Comparison of ENCODE assay signal across 10 mouse cellular contexts in the genomic region with DNA sequence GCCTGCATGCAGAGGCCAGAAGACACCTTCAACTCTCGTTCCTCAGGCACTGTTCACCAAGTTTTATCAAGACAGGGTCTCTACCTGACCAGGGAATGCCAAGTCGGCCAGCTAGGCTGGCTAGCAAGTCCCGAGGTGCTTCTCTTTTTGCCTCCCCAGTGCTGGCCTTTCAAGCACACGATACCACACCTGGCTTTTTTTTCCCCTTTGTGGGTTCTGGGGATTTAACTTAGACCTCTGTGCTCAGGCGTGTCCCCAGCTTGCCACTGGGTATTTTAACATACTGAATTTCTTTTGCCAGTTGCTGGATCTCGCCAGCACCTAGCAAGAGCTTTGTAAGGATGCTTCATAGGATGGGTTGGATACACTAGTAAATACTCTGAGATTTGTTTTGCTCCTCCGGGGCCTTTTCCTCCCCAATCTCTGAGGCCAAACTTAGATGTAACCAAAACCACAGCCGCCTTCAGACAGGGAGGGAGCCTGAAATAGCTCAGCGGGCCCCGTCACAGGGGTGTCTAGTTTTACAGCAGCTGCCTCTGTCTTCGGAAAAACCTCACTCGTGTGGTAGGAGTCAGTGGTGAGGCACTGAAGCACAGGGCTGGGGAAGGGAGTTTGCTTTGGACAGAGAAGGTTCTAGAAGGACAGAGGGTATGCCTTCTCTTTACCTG. TPM values are rescaled to one million over a fixed set of nuclear protein-coding genes. Genes with fewer than 3 reads are reported as not detected.
DNase-seq lines count a peak whose midpoint lies in the region; ATAC-seq and TF ChIP-seq lines count a peak whose summit lies in the region.
"Had no signal": no experiment of that assay in that cellular context is flagged by ENCODE, and none has a peak within 500 bp of the region (broad histone marks: within the 10 kb centered on the region; RNA-seq: fewer than 3 reads in every experiment).

No protein-coding gene starts in this region.

- peak overlapping the region; percentile 38; the same call in 1 of the 2 replicates for H3K27ac ChIP-seq in left cerebral cortex, adult 2 months
- H3K27ac ChIP-seq in limb, embryonic 14.5 days (replicated peaks; ENCODE audit: low read depth, low read length) = 0 out of 2 replicates have a peak overlapping the region, but pooled peaks have one; percentile 13
- H3K27ac ChIP-seq: kidney, postnatal 0 days; liver, embryonic 14.5 days had no signal

- H3K4me3 ChIP-seq in left cerebral cortex, adult 2 months = no peak overlapping the region
- no peak overlapping the region for H3K4me3 ChIP-seq in limb, embryonic 14.5 days (replicated peaks; ENCODE audit: low read length)

- intact Hi-C loops in left cerebral cortex, adult 2 months (cut with DNase I) = no loop called here
- intact Hi-C loops in left cerebral cortex, postnatal 10 days (cut with DNase I) = no loop called here

- no peak overlapping the region for H3K9ac ChIP-seq in limb, embryonic 14.5 days (ENCODE audit: low read depth, low read length, severe bottlenecking)
- H3K9ac ChIP-seq: liver, embryonic 14.5 days had no signal

- no peak for TF ChIP-seq POLR2A in limb, embryonic 14.5 days (IDR thresholded peaks at IDR 0.05; ENCODE audit: borderline replicate concordance, extremely low read depth, insufficient read depth, insufficient read length)

- 59% methylated on average over 12 of the region's 12 CpGs for WGBS in limb, embryonic 14.5 days

- ATAC-seq in limb, embryonic 14.5 days (ENCODE audit: low FRiP score, low read depth) = peak; percentile 60

- no peaks in the 10 kb centered on the region for H3K9me3 ChIP-seq in limb, embryonic 14.5 days (ENCODE audit: control insufficient read depth, low read length)

- peak in 1 of 2 experiments; percentile 53 for DNase-seq in left cerebral cortex, adult 2 months (ENCODE audit: extremely low spot score in 1 of 2, low spot score in 2 of 2)
- no peak for DNase-seq in left cerebral cortex, postnatal 10 days (ENCODE audit: extremely low spot score in 1 of 2, low spot score in 2 of 2)
- peak; percentile 80 for DNase-seq in brain, adult 2 months (ENCODE audit: low read depth, low spot score)
- no peak for DNase-seq in limb, embryonic 14.5 days (ENCODE audit: low spot score)
- DNase-seq in thymus, postnatal 0 days (ENCODE audit: low spot score) = peak; percentile 70
- no peak for DNase-seq in embryo, embryonic 9.5 days (ENCODE audit: extremely low spot score)
- DNase-seq in Muller cell, postnatal 12 days (ENCODE audit: inconsistent ontology term) = no peak
- no peak for DNase-seq in adrenal gland, postnatal 14 days

- no peaks in the 10 kb centered on the region for H3K27me3 ChIP-seq in limb, embryonic 14.5 days (ENCODE audit: control insufficient read depth, insufficient read depth, low read length)

- H3K36me3 ChIP-seq in limb, embryonic 14.5 days (ENCODE audit: control insufficient read depth, insufficient read depth, low read length) = no peaks in the 10 kb centered on the region

- no peak overlapping the region for H3K4me2 ChIP-seq in limb, embryonic 14.5 days (replicated peaks; ENCODE audit: low read depth, low read length, severe bottlenecking)

- H3K4me1 ChIP-seq in limb, embryonic 14.5 days (ENCODE audit: control insufficient read depth, insufficient read depth, low read length) = peaks cover 21% of the 10 kb centered on the region

- TF ChIP-seq CTCF in left cerebral cortex, adult 2 months (IDR thresholded peaks at IDR 0.05) = no peak

RNA-seq across cellular contexts. Expression of a gene that starts 33.7 kb away (rescaled TPM):
- 10 to 100 TPM; 51.7 to 60.5 TPM for total RNA-seq in left cerebral cortex, adult 2 months (2021)
- 10 to 100 TPM; 53.3 to 55.2 TPM for total RNA-seq in left cerebral cortex, postnatal 10 days (2021)
- polyA plus RNA-seq in limb, embryonic 14.5 days (2012; rRNA removed) = 9.9 and 13.0 TPM in 2 replicates
- polyA plus RNA-seq in limb, embryonic 14.5 days (2014; fragmentation: Nextera tagmentation; extraction: Ambion mirVana) = 4.2 and 4.8 TPM in 2 replicates
- 0.92 and 1.1 TPM in 2 replicates for polyA plus RNA-seq in thymus, postnatal 0 days (2015; fragmentation: Nextera tagmentation; extraction: Ambion mirVana)
- total RNA-seq in adrenal gland, postnatal 14 days (2021) = 5.7 and 8.4 TPM in 2 replicates

Comparison
In these comparisons a context has a peak if more than half of its experiments do, and no peak if none do; other contexts are left out.
1. DNase-seq: peak in brain, adult 2 months (single experiment) and thymus, postnatal 0 days (single experiment); none in left cerebral cortex, postnatal 10 days (0 of 2), limb, embryonic 14.5 days (single experiment), embryo, embryonic 9.5 days (single experiment), Muller cell, postnatal 12 days (single experiment) and adrenal gland, postnatal 14 days (single experiment).